Mouse (Mus musculus) hindbrain, embryonic 15.5 days (tissue): ENCODE measurements around the gene Lrmda. TPM values are rescaled to one million over a fixed set of nuclear protein-coding genes. Genes with fewer than 3 reads are reported as not detected.

Source experiments
- ATAC-seq: fragments of 200-750 bp; cut with Nextera tagmentation; 2 replicates; pipeline ENCODE4 v1.8.0; 2017; ENCODE audit warnings: low read depth, moderate number of reproducible peaks, moderate TSS enrichment; ENCODE audit not compliant: low FRiP score
- H3K27ac ChIP-seq: fragments of 300-500 bp; sonication (generic); replicated peaks from 2 replicates; pipeline ENCODE4 v1.5.1; 2015; ENCODE audit warnings: mild to moderate bottlenecking, inconsistent platforms
- H3K27me3 ChIP-seq: fragments of 300-500 bp; sonication (generic); 2 replicates; pipeline ENCODE4 v1.6.1; 2015; ENCODE audit warnings: control low read depth, inconsistent platforms
- H3K36me3 ChIP-seq: fragments of 300-500 bp; sonication (generic); 2 replicates; pipeline ENCODE4 v1.6.1; 2015; ENCODE audit warnings: control low read depth, inconsistent platforms
- H3K4me1 ChIP-seq: fragments of 300-500 bp; sonication (generic); replicated peaks from 2 replicates; pipeline ENCODE4 v1.6.1; 2015; ENCODE audit warnings: control low read depth, inconsistent platforms
- H3K4me2 ChIP-seq: fragments of 300-500 bp; sonication (generic); 2 replicates; pipeline ENCODE4 v1.6.1; 2015; ENCODE audit warnings: moderate library complexity, mild to moderate bottlenecking, inconsistent platforms
- H3K4me3 ChIP-seq: fragments of 300-500 bp; sonication (generic); 2 replicates; pipeline ENCODE4 v1.5.1; 2015; ENCODE audit warnings: mild to moderate bottlenecking, inconsistent platforms
- H3K9ac ChIP-seq: fragments of 300-500 bp; sonication (generic); 2 replicates; pipeline ENCODE4 v1.6.1; 2015; ENCODE audit warnings: inconsistent platforms
- H3K9me3 ChIP-seq: fragments of 300-500 bp; sonication (generic); 2 replicates; pipeline ENCODE4 v1.6.1; 2016; ENCODE audit warnings: control low read depth, inconsistent platforms
- WGBS: fragments of 180-500 bp; shearing (Covaris S2); methylation state at CpG from one replicate; pipeline ENCODE4 v1.1.7; 2015; 5-methylcytosine and 5-hydroxymethylcytosine counted together
- polyA plus RNA-seq: library from polyadenylated mRNA; unstranded; fragments of >200 nt; fragmentation: Nextera tagmentation; extraction: Ambion mirVana; gene quantifications from 2 replicates; pipeline ENCODE4 v1.2.1, GENCODE M21; 2015

Lrmda gene
- polyA plus RNA-seq, 1 experiment from 2014 or later = 0.23 TPM

DNA sequence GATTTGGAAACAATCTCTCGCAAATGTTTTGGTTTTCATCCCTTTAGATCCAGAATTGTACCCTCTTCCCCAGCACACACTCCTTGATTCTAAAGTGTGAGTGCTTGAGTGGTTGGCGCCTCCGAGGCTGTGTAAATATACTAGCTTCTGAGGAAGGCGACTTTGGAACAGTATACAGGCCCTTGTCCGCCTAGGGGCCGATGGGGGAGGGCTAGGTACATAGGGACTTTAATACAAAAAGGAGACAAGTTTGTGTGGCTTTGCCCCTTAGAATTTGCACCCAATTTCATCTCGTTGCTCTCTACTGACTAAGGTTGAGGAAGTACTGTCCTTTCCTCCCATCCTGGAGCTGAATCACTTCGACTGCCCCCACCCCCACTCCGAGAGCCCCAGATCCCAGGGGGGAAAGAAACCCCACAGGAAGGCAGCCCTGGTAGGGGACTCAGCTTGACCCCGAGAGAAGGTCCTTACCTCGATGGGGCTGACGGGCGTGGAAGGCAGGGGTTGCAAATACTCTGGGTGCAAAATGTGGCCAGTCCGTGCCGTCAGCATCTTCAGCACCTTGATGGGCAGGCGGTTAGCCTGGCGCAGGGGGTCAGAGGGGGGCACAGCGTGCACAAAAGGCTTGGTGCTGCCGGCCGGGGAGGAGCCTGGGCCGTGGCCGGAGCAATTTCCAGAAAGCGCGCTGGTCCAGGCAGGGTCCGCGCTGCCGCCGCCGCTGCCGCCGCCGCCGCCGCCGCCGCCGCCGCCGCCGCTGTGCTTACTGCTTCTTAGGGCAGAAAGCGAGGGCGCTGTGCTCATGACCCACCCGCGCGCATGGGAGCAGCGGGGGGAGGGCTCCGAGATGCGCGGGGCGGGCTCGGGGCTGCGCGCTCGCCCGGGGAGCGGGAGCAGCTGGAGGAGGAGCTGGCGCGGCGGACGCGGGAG lies 32.5 kb upstream of the Lrmda start:
- WGBS = 1% methylated on average over 41 of the region's 61 CpGs
- Histone ChIP-seq H3K9me3 (no peaks in the 10 kb centered on the region), H3K9ac (peak overlapping the region; percentile 86), H3K27ac (peak overlapping the region; percentile 96), H3K4me3 (peak overlapping the region; percentile 90), H3K36me3 (no peaks in the 10 kb centered on the region), H3K4me1 (peaks cover 67% of the 10 kb centered on the region), H3K4me2 (peak overlapping the region; percentile 86), H3K27me3 (peaks cover 8% of the 10 kb centered on the region)
- peak; percentile 5; the same call in 1 of the 2 replicates for ATAC-seq

DNA sequence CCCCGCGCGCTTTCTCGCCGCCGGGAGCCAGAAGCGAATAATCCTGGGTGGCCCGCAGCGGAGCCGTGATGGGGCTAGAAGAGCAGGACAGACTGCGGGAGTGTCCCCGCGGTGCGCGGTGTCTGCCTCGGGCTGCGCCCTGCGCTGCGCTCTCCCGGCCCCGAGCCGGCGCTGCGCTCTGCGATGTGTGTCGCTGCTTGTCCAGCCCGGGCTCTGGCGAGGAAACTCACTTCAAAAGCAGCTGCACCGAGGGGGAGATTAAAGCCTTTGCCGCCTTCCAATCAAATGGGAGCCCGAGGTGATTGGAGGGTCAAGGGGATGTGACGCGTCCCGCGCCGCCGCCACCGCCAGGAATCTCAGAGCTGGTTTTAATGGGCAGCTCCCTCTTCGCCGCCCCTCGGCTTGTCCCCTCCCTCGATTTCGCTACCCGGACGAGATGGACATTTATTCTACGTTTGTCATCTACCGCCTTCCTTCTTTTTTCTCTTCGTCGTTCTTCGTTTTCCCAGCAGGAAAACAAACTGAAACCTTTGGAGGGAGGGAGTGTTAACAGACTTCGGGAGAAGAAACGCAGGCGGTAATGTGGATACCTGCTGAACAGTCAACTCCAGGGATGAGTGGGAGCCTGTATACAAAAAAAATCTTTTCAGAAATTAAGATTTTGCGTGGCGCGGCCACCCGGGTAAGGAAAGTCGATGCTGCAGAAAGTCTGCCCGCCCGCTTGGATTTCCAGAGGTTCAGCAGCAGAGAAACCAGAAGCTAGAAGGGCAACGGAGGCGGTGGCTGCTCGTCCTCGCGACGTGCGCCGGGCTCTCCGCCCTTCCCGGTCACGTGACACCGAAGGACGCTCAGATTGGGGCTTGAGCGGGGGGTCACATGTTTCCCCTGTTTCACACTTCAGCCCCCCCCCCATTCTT lies 31.6 kb upstream of the Lrmda start:
- WGBS = under 1% methylated on average over 74 of the region's 74 CpGs
- no peaks in the 10 kb centered on the region for H3K9me3 ChIP-seq
- peak overlapping the region; percentile 86 for H3K4me2 ChIP-seq
- no peaks in the 10 kb centered on the region for H3K36me3 ChIP-seq
- peak overlapping the region; percentile 86 for H3K9ac ChIP-seq
- peaks cover 15% of the 10 kb centered on the region for H3K27me3 ChIP-seq
- peaks cover 58% of the 10 kb centered on the region for H3K4me1 ChIP-seq
- ATAC-seq = peak; percentile 87
- H3K27ac ChIP-seq = peak overlapping the region; percentile 96
- peak overlapping the region; percentile 90 for H3K4me3 ChIP-seq

DNA sequence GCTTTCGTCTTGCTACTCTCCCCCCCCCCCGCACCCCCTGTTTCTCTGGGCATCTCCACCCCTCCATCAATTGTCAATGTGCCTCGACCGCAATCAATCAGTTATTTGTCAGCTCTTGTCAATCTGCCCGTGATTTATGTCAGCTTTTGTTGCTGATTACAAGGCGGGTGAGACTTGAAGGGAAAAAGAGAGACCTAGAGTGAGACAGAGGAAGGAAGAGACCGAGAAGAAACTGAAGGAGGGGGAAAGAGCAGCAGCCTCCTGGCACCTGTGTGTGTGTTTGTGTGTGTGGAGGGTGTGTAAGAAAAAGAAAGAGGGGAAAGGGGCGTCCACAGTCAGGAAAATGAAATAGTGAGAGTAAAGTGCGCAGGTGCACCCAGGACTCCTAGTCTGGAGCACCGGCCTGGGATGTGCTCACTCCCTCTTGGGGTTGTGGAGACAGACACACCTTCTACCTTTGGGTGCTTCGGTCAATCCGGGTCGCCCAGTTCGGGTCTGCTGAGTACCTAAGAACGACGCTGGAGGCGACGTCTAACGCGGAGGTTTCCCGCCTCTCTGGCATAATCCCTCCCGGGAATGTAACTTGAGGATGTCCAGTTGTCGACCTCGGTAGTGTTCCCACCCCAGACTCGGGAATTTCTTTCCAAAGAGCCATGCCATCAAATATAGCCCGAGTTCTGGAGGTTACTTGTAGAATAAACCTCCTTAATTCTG lies 30.8 kb upstream of the Lrmda start:
- no peaks in the 10 kb centered on the region for H3K36me3 ChIP-seq
- H3K4me3 ChIP-seq = peak overlapping the region; percentile 90
- peak overlapping the region; percentile 96 for H3K27ac ChIP-seq
- WGBS = under 1% methylated on average over 26 of the region's 26 CpGs
- H3K9ac ChIP-seq = peak overlapping the region; percentile 20
- peaks cover 53% of the 10 kb centered on the region for H3K4me1 ChIP-seq
- H3K9me3 ChIP-seq = no peaks in the 10 kb centered on the region
- peaks cover 15% of the 10 kb centered on the region for H3K27me3 ChIP-seq
- no peak for ATAC-seq
- H3K4me2 ChIP-seq = peak overlapping the region; percentile 86

DNA sequence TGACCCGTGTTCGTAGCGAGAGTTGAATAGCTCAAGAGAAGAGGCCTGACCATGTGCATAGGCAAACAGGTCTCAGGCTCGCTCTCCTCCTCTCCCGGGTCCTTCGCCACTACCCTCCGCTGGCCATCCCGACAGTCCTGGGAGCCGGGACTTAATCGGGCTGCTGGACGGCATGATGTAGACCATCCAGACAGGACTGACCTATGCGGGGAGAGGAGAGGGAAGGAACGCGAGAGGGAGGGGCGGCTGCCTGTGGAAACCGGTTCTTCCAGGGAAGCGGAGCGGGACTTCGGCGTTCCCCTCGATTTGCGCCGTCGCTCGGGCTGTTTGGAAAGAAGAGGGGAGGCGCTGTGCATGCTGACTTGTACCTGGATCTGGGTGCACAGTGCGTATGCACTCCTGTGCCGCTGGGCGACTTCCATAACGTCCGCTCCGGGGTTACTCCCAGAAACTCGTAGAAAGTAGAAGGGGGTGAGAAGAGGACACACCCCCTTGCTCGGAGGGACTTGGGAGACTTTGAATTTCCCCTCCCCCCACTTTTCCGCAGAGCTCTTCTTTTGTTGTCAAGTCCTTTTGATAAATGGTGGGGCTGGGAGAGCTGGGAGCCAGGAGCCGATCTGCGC lies 30.1 kb upstream of the Lrmda start, which contains the start of gene Zfp503:
TSS of gene Zfp503 (minus strand) at position 311 of the 623 bp plus-strand sequence.
- peaks cover 58% of the 10 kb centered on the region for H3K4me1 ChIP-seq
- 0 out of 2 replicates have a peak, but pooled peaks have one; percentile 20 for ATAC-seq
- no peaks in the 10 kb centered on the region for H3K9me3 ChIP-seq
- H3K9ac ChIP-seq = peak within 1 kb of the TSS; percentile 35
- H3K4me3 ChIP-seq = peak within 1 kb of the TSS; percentile 90
- under 1% methylated on average over 36 of the region's 37 CpGs for WGBS
- H3K27ac ChIP-seq = peak within 1 kb of the TSS; percentile 96
- no peaks in the 10 kb centered on the region for H3K36me3 ChIP-seq
- H3K27me3 ChIP-seq = peaks cover 15% of the 10 kb centered on the region
- peak within 1 kb of the TSS; percentile 86 for H3K4me2 ChIP-seq

DNA sequence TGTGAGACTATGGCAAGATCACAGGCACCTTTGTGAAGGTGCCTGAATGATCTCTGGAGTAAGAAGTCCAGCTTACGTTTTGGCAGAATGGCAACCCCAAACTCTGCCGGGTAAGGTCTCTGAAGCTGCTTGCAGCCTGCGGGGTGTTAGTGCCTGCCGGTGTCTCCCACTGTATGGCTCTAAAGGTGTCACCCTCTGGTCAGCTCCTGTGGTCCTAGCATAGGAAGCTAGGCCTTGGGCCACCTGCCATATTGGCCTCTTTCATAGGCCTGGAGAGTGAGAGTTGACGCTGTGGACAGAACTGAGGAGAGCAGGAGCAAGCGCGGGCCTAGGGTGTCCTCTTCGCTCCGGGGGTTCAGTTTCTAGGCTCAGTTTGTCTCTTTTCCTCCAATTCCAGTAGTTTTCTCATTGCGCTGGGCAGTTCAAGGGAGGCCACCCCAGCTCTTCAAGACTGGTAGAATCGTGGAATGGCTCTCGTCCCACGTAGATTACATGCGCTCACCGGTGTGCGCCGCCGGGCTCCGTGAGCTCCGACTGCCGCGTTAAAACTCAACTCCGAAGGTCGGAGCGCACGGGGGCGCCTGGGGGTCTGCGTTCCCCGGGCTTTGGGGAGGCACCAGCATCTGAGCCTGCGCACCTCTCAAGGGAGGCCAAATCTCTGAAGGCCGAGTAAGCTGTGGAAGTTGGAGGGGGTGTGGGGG lies 29.0 kb upstream of the Lrmda start:
- Histone ChIP-seq H3K36me3 (no peaks in the 10 kb centered on the region), H3K4me1 (peaks cover 61% of the 10 kb centered on the region), H3K27ac (peak overlapping the region; percentile 96), H3K9me3 (no peaks in the 10 kb centered on the region), H3K4me3 (peak overlapping the region; percentile 90), H3K9ac (peak overlapping the region; percentile 35), H3K27me3 (peaks cover 15% of the 10 kb centered on the region), H3K4me2 (peak overlapping the region; percentile 86)
- no peak for ATAC-seq
- 2% methylated on average over 31 of the region's 31 CpGs for WGBS

DNA sequence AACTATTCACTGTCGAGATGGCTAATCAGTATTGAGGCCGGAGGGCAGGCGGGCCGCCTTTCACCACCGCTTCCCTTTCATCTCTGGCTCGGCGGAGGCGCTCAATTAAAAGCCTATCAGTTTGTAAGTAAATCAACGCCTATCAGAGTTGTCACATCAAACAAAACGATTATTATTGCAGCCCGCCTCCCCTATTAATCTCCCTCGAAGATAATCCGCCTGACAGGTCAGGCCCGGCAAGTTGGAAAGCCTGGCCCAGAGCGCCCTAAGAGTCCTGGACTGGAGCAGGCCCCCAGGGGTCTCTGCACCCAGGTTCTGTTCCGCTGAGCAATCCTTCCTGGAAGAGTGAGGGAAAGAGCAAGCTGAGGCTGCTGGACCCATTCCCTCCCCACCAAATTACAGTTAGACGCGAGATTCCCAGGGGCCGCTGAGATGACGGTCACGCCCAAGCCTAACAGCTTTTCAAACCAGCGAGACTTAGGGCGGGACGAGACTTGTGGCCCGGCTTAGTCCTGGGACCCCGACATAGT lies 28.2 kb upstream of the Lrmda start:
- Histone ChIP-seq H3K27me3 (peaks cover 17% of the 10 kb centered on the region), H3K36me3 (no peaks in the 10 kb centered on the region), H3K4me2 (peak overlapping the region; percentile 86), H3K4me3 (peak overlapping the region; percentile 90), H3K4me1 (peaks cover 57% of the 10 kb centered on the region), H3K27ac (peak overlapping the region; percentile 96), H3K9me3 (no peaks in the 10 kb centered on the region), H3K9ac (0 out of 2 replicates have a peak overlapping the region, but pooled peaks have one; percentile 35)
- 3% methylated on average over 26 of the region's 26 CpGs for WGBS
- ATAC-seq = no peak

DNA sequence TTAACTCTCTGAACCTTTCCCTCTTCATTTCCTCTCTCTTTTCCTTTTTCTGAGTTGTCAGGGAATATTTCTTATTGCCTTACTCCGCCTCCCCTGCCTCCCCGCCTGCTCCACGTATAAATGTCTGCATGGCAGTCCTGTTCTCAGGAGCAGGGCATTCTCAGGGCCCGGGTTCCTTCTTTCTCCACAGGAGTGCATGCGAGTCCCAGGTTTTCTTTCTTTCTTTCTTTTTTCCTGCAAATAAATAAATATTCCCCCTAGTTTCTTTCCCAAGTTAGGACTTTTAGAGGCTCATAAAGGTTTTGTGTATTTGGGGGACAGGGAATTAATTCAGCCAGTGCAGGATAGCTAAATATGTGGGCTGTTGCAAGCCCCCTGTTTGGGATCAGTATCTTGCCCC lies 27.7 kb upstream of the Lrmda start:
- Histone ChIP-seq H3K4me1 (peaks cover 52% of the 10 kb centered on the region), H3K4me3 (peak overlapping the region; percentile 90)
- 25% methylated on average over 5 of the region's 5 CpGs for WGBS

DNA sequence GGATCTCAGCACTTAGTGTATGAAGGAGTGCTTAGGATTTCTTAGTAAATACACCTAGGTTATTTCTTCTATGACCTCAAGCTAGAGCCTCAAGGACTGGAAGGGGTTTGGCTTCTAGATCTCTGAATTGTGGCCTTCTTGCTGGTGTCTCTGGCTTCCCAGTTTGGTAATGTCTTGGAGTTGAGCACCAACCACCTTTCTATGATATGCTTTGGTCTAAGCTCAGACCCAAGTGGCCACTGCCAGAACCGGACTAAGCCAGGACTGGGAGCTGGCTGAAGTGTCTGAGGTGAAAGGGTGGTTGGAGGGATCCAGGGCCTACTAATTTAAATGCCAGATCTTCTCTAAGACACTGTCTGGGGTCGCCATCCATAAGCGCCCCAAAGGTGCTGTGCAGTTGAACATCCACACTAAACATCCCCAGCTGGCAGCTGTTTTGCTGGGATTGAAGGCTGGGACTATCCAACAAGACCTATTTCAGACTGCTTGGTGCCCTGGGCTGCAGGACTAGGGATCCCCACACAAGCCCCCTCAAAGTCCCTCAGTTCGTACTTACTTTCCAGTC lies 27.1 kb upstream of the Lrmda start:
- Histone ChIP-seq H3K27me3 (peaks cover 25% of the 10 kb centered on the region), H3K36me3 (no peaks in the 10 kb centered on the region), H3K9me3 (no peaks in the 10 kb centered on the region), H3K4me2 (peak overlapping the region; percentile 86), H3K4me3 (peak overlapping the region; percentile 13), H3K27ac (no peak overlapping the region), H3K4me1 (peaks cover 49% of the 10 kb centered on the region), H3K9ac (no peak overlapping the region)
- WGBS = 51% methylated on average over 4 of the region's 4 CpGs
- ATAC-seq = no peak

More for the DNA sequence above, 27.7 kb upstream of the Lrmda start:
- no peaks in the 10 kb centered on the region for H3K36me3 ChIP-seq
- ATAC-seq = no peak
- 0 out of 2 replicates have a peak overlapping the region, but pooled peaks have one; percentile 23 for H3K9ac ChIP-seq
- no peaks in the 10 kb centered on the region for H3K9me3 ChIP-seq
- H3K4me2 ChIP-seq = peak overlapping the region; percentile 86
- peaks cover 23% of the 10 kb centered on the region for H3K27me3 ChIP-seq
- 0 out of 2 replicates have a peak overlapping the region, but pooled peaks have one; percentile 96 for H3K27ac ChIP-seq

DNA sequence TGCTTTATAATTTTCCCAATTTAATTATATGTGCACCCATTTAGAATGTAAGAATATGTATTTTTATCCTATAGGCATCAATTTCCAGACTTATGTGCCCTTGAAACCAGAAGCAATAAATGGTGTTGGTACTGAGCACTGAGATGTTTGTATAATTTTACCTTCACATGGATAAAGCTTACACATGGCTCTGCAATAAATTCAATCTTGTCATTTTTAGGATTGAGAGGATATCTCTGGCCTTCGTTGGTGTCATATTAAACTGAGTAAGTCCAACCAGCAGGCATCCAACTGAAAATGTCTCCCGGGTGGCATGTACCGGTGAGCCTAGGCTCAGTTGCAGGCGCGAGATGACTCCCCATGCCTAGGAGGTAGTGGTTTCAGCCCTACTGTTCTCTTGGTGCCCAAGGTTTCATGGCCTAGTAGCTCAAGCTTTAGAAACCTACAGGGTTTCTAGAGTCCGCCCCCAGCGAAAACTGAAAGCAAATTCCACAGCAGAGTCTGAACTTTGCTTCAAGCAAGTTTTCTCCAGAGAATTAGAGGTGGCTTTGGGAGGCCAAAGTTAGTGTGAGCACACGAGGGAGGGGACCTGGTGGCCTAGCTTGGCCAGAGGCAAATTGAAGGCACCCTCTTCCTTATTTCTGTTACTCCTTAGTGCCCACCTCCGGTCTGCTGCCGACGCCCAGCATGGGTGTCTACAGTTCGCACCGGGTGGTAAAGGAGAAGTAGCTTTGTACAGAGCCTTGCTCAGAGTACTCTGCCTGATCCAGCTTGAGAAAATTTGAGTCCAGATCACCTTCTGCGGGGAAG lies 26.1 kb upstream of the Lrmda start:
- Histone ChIP-seq H3K27ac (no peak overlapping the region), H3K9me3 (no peaks in the 10 kb centered on the region), H3K36me3 (no peaks in the 10 kb centered on the region), H3K27me3 (peaks cover 25% of the 10 kb centered on the region), H3K9ac (no peak overlapping the region), H3K4me2 (peak overlapping the region; percentile 85), H3K4me3 (no peak overlapping the region), H3K4me1 (peaks cover 49% of the 10 kb centered on the region)
- ATAC-seq = no peak
- 23% methylated on average over 14 of the region's 14 CpGs for WGBS
